Mouse (Mus musculus) forebrain, embryonic 16.5 days (tissue): ENCODE measurements around the gene Slamf6. TPM values are rescaled to one million over a fixed set of nuclear protein-coding genes. Genes with fewer than 3 reads are reported as not detected.
A peak's percentile ranks its signal among the peaks of the same experiment; 100 is the strongest.
"Not testable (repeated sequence)": the region's sequence is repeated elsewhere in the genome, so short reads cannot be mapped to it uniquely, and the experiment has no call there.

Source experiments
- ATAC-seq: fragments of 200-750 bp; cut with Nextera tagmentation; 2 replicates; pipeline ENCODE4 v1.8.0; 2017; ENCODE audit warnings: mild to moderate bottlenecking, moderate library complexity
- H3K27ac ChIP-seq: fragments of 300-500 bp; sonication (generic); 2 replicates; pipeline ENCODE4 v1.5.1; 2014; ENCODE audit warnings: low read length, control low read depth
- H3K27me3 ChIP-seq: fragments of 300-500 bp; sonication (generic); replicated peaks from 2 replicates; pipeline ENCODE4 v1.6.1; 2014; ENCODE audit warnings: low read length; ENCODE audit not compliant: control insufficient read depth, insufficient read depth
- H3K36me3 ChIP-seq: fragments of 300-500 bp; sonication (generic); 2 replicates; pipeline ENCODE4 v1.6.1; 2014; ENCODE audit not compliant: control insufficient read depth, insufficient read depth
- H3K4me1 ChIP-seq: fragments of 300-500 bp; sonication (generic); replicated peaks from 2 replicates; pipeline ENCODE4 v1.6.1; 2014; ENCODE audit warnings: low read length; ENCODE audit not compliant: control insufficient read depth, insufficient read depth
- H3K4me2 ChIP-seq: fragments of 300-500 bp; sonication (generic); 2 replicates; pipeline ENCODE4 v1.6.1; 2014; ENCODE audit warnings: mild to moderate bottlenecking, low read length, control low read depth
- H3K4me3 ChIP-seq: fragments of 300-500 bp; sonication (generic); replicated peaks from 2 replicates; pipeline ENCODE4 v1.5.1; 2014; ENCODE audit warnings: mild to moderate bottlenecking, low read length, control low read depth
- H3K9ac ChIP-seq: fragments of 300-500 bp; sonication (generic); replicated peaks from 2 replicates; pipeline ENCODE4 v1.6.1; 2014; ENCODE audit warnings: low read depth, low read length, control low read depth
- H3K9me3 ChIP-seq: fragments of 300-500 bp; sonication (generic); 2 replicates; pipeline ENCODE4 v1.6.1; 2016; ENCODE audit warnings: low read length; ENCODE audit not compliant: control insufficient read depth
- WGBS: fragments of 180-500 bp; shearing (Covaris S2); extraction: QIAGEN DNeasy Blood & Tissue Kit; methylation state at CpG from one replicate; pipeline ENCODE4 v1.1.7; 2014; 5-methylcytosine and 5-hydroxymethylcytosine counted together
- polyA plus RNA-seq: library from polyadenylated mRNA; unstranded; fragments of >200 nt; fragmentation: Nextera tagmentation; extraction: Ambion mirVana; gene quantifications from 2 replicates; pipeline ENCODE4 v1.2.1, GENCODE M21; 2015

The Slamf6 gene
- polyA plus RNA-seq, 1 experiment from 2014 or later, result not detected

- not testable (repeated sequence) for H3K27me3 ChIP-seq, ATAC-seq, H3K9ac ChIP-seq, H3K4me3 ChIP-seq, H3K36me3 ChIP-seq, H3K9me3 ChIP-seq, H3K4me1 ChIP-seq, H3K27ac ChIP-seq, H3K4me2 ChIP-seq
- WGBS, result 100% methylated on average over 2 of the region's 2 CpGs
Measured at GRCm38 (mm10) chr1:171974361-171974760, 57.0 kb downstream of the Slamf6 start.

DNA sequence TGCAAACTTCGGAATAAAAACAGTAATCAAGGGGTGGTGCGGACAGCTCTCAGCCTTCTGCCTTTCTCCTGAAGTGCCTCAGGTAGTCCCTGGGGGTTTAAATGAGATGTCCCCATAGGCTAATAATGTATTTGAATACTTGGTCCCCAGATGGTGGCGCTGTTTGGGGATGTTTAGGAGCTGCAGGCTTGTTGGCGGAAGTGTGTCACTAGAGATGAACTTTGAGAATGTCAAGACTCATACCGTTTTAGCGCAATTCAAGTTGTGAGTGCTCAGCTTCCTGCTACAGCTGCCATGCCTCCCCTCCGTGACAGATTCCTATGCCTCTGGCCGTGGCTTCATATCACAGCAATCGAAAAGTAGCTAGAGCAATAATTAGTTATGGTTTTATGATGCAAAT, 58.1 kb downstream of the Slamf6 start:
- Histone ChIP-seq H3K27me3 (no peaks in the 10 kb centered on the region), H3K9ac (no peak overlapping the region), H3K4me3 (no peak overlapping the region), H3K36me3 (no peaks in the 10 kb centered on the region), H3K9me3 (no peaks in the 10 kb centered on the region; the same call in 1 of the 2 replicates), H3K4me1 (0 out of 2 replicates have a peak, but pooled peaks cover 5% of the 10 kb centered on the region), H3K4me2 (no peak overlapping the region), H3K27ac (no peak overlapping the region)
- no peak for ATAC-seq
- WGBS, result 92% methylated on average over 9 of the region's 9 CpGs

DNA sequence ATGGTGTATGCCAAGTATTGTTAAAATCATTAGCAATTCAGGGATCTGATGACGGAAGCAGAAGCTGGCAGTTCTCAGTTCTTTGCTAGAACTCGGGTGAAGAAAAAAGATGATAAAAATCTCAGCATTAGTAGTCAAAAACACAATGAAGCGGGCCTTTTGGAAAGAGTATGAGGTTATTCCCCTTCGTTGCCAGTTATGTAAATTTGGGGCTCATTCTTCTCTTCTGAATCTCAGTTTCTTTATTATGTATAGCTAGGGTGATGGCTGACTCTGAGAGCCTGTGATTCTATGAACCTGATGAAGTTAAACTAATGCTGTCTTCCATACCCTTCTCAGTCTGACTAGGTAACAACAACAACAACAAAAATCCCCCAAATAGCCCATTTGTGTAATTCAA, 58.5 kb downstream of the Slamf6 start:
- H3K9ac ChIP-seq, result no peak overlapping the region
- ATAC-seq, result no peak
- H3K36me3 ChIP-seq, result no peaks in the 10 kb centered on the region
- H3K4me1 ChIP-seq, result 0 out of 2 replicates have a peak, but pooled peaks cover 3% of the 10 kb centered on the region
- no peaks in the 10 kb centered on the region; the same call in 1 of the 2 replicates for H3K9me3 ChIP-seq
- no peaks in the 10 kb centered on the region for H3K27me3 ChIP-seq
- no peak overlapping the region for H3K27ac ChIP-seq
- H3K4me2 ChIP-seq, result no peak overlapping the region
- WGBS, result 54% methylated on average over 4 of the region's 4 CpGs
- no peak overlapping the region for H3K4me3 ChIP-seq

- H3K4me3 ChIP-seq, result no peak overlapping the region
- no peaks in the 10 kb centered on the region; the same call in 1 of the 2 replicates for H3K9me3 ChIP-seq
- no peaks in the 10 kb centered on the region for H3K4me1 ChIP-seq
- no peaks in the 10 kb centered on the region for H3K36me3 ChIP-seq
- ATAC-seq, result no peak
- H3K9ac ChIP-seq, result no peak overlapping the region
- H3K4me2 ChIP-seq, result no peak overlapping the region
- H3K27ac ChIP-seq, result no peak overlapping the region
- WGBS, result 94% methylated on average over 14 of the region's 14 CpGs
- no peaks in the 10 kb centered on the region for H3K27me3 ChIP-seq
Measured at GRCm38 (mm10) chr1:171976826-171977539, 59.7 kb downstream of the Slamf6 start.

DNA sequence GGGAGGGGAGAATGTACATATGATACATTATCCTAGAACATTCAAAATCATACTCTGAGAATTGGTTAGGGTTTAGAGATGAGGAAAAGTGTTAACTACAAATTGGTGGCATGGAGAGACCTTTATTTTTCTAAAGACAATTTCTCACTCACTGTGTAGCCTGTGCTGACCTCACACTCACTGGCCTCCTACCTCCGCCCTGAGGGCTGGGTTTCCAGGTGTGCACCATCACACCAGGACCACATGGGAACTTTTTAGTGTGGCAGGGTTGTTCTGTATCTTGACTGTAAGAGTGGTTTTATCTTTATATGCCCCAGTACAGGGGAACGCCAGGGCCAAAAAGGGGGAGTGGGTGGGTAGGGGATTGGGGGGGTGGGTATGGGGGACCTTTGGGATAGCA, 60.6 kb downstream of the Slamf6 start:
- H3K36me3 ChIP-seq, result no peaks in the 10 kb centered on the region
- no peak overlapping the region for H3K4me2 ChIP-seq
- ATAC-seq, result no peak
- no peaks in the 10 kb centered on the region; the same call in 1 of the 2 replicates for H3K9me3 ChIP-seq
- H3K4me3 ChIP-seq, result no peak overlapping the region
- WGBS, result 84% methylated on average over 2 of the region's 2 CpGs
- H3K27ac ChIP-seq, result no peak overlapping the region
- no peak overlapping the region for H3K9ac ChIP-seq
- H3K27me3 ChIP-seq, result no peaks in the 10 kb centered on the region
- no peaks in the 10 kb centered on the region for H3K4me1 ChIP-seq

DNA sequence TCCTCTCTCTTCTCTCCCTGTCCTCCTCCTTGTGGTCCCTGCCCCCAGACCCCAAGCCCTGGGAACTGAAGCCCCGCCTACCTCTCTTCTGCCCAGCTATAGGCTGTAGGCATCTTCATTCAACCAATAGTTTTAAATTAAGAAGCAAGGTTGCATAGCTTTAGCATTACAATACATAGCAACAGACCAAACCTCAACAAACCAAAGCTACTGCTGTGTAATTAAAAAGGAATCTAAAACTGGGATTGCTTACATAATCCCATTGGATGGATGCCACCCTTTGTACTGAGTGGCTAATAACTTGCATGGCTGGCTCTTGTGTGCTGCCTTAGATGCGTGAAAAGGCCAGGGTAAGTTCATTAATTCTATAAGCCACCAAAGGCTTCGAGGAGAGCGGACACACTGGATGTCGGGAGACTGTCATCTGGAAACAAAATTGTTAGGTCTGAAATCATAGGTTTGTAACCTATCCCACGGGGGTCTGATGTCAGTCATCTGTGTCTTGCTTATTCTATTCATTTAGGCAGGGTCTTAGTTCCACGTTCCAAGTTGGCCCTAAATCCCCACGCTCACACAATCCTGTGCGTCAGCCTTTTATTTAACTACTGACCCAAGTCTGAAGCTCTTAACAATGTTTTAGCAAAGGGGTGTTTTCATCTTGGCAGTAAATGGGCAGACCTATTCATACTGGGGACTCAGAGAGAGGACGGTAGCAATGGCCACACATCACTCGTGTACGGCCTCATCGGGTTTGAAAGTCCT, 62.8 kb downstream of the Slamf6 start:
- no peak overlapping the region for H3K9ac ChIP-seq
- no peak overlapping the region for H3K4me3 ChIP-seq
- H3K27me3 ChIP-seq, result no peaks in the 10 kb centered on the region
- H3K9me3 ChIP-seq, result no peaks in the 10 kb centered on the region
- H3K4me2 ChIP-seq, result no peak overlapping the region
- no peaks in the 10 kb centered on the region for H3K4me1 ChIP-seq
- peak; percentile 93 for ATAC-seq
- WGBS, result 17% methylated on average over 13 of the region's 13 CpGs
- no peak overlapping the region for H3K27ac ChIP-seq
- no peaks in the 10 kb centered on the region for H3K36me3 ChIP-seq

- Histone ChIP-seq H3K4me3 (no peak overlapping the region), H3K9me3 (no peaks in the 10 kb centered on the region), H3K9ac (no peak overlapping the region), H3K4me2 (no peak overlapping the region), H3K27ac (no peak overlapping the region), H3K36me3 (no peaks in the 10 kb centered on the region), H3K4me1 (no peaks in the 10 kb centered on the region), H3K27me3 (no peaks in the 10 kb centered on the region)
- WGBS, result 72% methylated on average over 5 of the region's 5 CpGs
- no peak for ATAC-seq
Measured at GRCm38 (mm10) chr1:171982170-171982569, 64.9 kb downstream of the Slamf6 start.

GRCm38 (mm10) chr1:171982740-171983139, 65.4 kb downstream of the Slamf6 start:
- Histone ChIP-seq H3K4me3 (no peak overlapping the region), H3K27me3 (no peaks in the 10 kb centered on the region), H3K9me3 (no peaks in the 10 kb centered on the region), H3K27ac (no peak overlapping the region), H3K36me3 (no peaks in the 10 kb centered on the region), H3K4me2 (no peak overlapping the region), H3K4me1 (no peaks in the 10 kb centered on the region), H3K9ac (no peak overlapping the region)
- WGBS, result 68% methylated on average over 4 of the region's 4 CpGs
- no peak for ATAC-seq

- H3K4me3 ChIP-seq, result no peak overlapping the region
- no peak overlapping the region for H3K4me2 ChIP-seq
- no peaks in the 10 kb centered on the region for H3K27me3 ChIP-seq
- H3K4me1 ChIP-seq, result no peaks in the 10 kb centered on the region
- ATAC-seq, result no peak
- WGBS, result 49% methylated on average over 3 of the region's 3 CpGs
- no peak overlapping the region for H3K27ac ChIP-seq
- H3K9ac ChIP-seq, result no peak overlapping the region
- H3K36me3 ChIP-seq, result no peaks in the 10 kb centered on the region
- peaks cover 4% of the 10 kb centered on the region for H3K9me3 ChIP-seq
Measured at GRCm38 (mm10) chr1:171983372-171984001, 66.2 kb downstream of the Slamf6 start.
